9 mouse cellular contexts compared by ENCODE assay signal in the genomic region with DNA sequence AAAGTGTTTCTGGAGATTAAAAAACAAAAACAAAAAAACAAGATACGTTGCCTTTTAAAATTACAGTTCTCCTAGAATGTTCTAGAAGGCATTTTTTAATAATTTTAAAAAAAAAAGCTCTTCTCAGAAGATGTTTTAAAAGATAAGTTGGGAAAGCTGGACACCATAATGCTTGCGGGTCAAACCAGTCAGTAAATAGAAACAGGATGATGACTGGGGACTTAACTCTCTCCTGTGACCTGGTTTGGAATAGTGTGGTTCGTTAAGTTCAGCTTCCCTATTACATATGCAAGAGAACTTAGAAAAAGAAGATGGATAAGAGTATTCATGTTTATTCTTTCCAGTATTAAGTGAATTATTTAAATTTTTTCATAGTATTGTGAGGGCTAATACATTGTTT. TPM values are rescaled to one million over a fixed set of nuclear protein-coding genes. Genes with fewer than 3 reads are reported as not detected.
DNase-seq lines count a peak whose midpoint lies in the region; ATAC-seq and TF ChIP-seq lines count a peak whose summit lies in the region.
"Had no signal": no experiment of that assay in that cellular context is flagged by ENCODE, and none has a peak within 500 bp of the region (broad histone marks: within the 10 kb centered on the region; RNA-seq: fewer than 3 reads in every experiment).

No protein-coding gene starts in this region.

- peak overlapping the region; percentile 97 for H3K27ac ChIP-seq in heart, embryonic 13.5 days (replicated peaks)
- H3K27ac ChIP-seq in CH12.LX (ENCODE audit: insufficient read depth, low read depth) = no peak overlapping the region; the same call in 1 of the 2 replicates
- no peak overlapping the region for H3K27ac ChIP-seq in forebrain, embryonic 12.5 days
- peak overlapping the region; percentile 66 for H3K27ac ChIP-seq in liver, embryonic 14.5 days

- in situ Hi-C loops in CH12.LX (cut with MboI; ENCODE audit: low pct_ligation_motif_present, low pct_unique_long_range_greater_than_20kb, low sequenced_read_pairs) = no loop called here

- ATAC-seq in heart, embryonic 13.5 days (ENCODE audit: extremely low read depth, insufficient number of reproducible peaks, low FRiP score, low TSS enrichment) = no peak
- ATAC-seq in forebrain, embryonic 12.5 days (ENCODE audit: low FRiP score) = no peak
- no peak for ATAC-seq in liver, embryonic 14.5 days (ENCODE audit: insufficient read depth)
- ATAC-seq in granulocyte monocyte progenitor cell, adult 5-6 weeks (replicated peaks; ENCODE audit: poor library complexity, severe bottlenecking) = no peak
- ATAC-seq: inflammation-experienced regulatory T-cells, adult 6 months had no signal

- H3K9ac ChIP-seq in heart, embryonic 13.5 days = peak overlapping the region; percentile 95
- H3K9ac ChIP-seq in CH12.LX (ENCODE audit: insufficient read depth, low read depth) = peak overlapping the region; percentile 79
- H3K9ac ChIP-seq in forebrain, embryonic 12.5 days = no peak overlapping the region
- peak overlapping the region; percentile 86 for H3K9ac ChIP-seq in liver, embryonic 14.5 days (replicated peaks)

- H3K4me1 ChIP-seq in heart, embryonic 13.5 days = peaks cover 32% of the 10 kb centered on the region
- peaks cover 18 to 34% of the 10 kb centered on the region in 2 experiments for H3K4me1 ChIP-seq in CH12.LX (ENCODE audit: control insufficient read depth in 1 of 2, insufficient read depth in 2 of 2)
- H3K4me1 ChIP-seq in forebrain, embryonic 12.5 days = peaks cover 30% of the 10 kb centered on the region
- H3K4me1 ChIP-seq in liver, embryonic 14.5 days (replicated peaks; ENCODE audit: control insufficient read depth in 2 of 2, insufficient read depth in 2 of 2, low read length in 1 of 2) = peaks cover 25% of the 10 kb centered on the region in 2 experiments

- TF ChIP-seq CTCF in CH12.LX (conservative IDR thresholded peaks at IDR 0.05 in 1 of 2, IDR thresholded peaks at IDR 0.05 in 1 of 2; ENCODE audit: low read depth in 2 of 2, low read length in 2 of 2) = no peak
- no peak for TF ChIP-seq CTCF in liver, embryonic 14.5 days (IDR thresholded peaks at IDR 0.05; ENCODE audit: low read depth)

- H3K4me3 ChIP-seq in heart, embryonic 13.5 days = peak overlapping the region; percentile 95
- H3K4me3 ChIP-seq in CH12.LX (replicated peaks in 1 of 3; ENCODE audit: low read depth in 2 of 3, low read length in 2 of 3, poor library complexity in 1 of 3) = peak overlapping the region; percentile 84 to 89 (median 87)
- peak overlapping the region; percentile 74 for H3K4me3 ChIP-seq in forebrain, embryonic 12.5 days (replicated peaks)
- H3K4me3 ChIP-seq in liver, embryonic 14.5 days (ENCODE audit: insufficient read depth in 1 of 2, low read depth in 2 of 2, low read length in 2 of 2) = peak overlapping the region; percentile 76 to 98

- 3% methylated on average over 3 of the region's 3 CpGs for WGBS in heart, embryonic 13.5 days
- WGBS in forebrain, embryonic 12.5 days = 3% methylated on average over 3 of the region's 3 CpGs
- WGBS in liver, embryonic 14.5 days (ENCODE audit: insufficient replicate concordance) = under 1% methylated on average over 3 of the region's 3 CpGs

- no peaks in the 10 kb centered on the region for H3K27me3 ChIP-seq in heart, embryonic 13.5 days (replicated peaks)
- H3K27me3 ChIP-seq in CH12.LX (replicated peaks) = no peaks in the 10 kb centered on the region
- H3K27me3 ChIP-seq in forebrain, embryonic 12.5 days = no peaks in the 10 kb centered on the region
- no peaks in the 10 kb centered on the region for H3K27me3 ChIP-seq in liver, embryonic 14.5 days (ENCODE audit: control insufficient read depth, insufficient read depth, low read length)

- no peak for TF ChIP-seq EP300 in CH12.LX (IDR thresholded peaks at IDR 0.05; ENCODE audit: low read length)
- TF ChIP-seq EP300 in liver, embryonic 14.5 days (IDR thresholded peaks at IDR 0.05; ENCODE audit: low read depth) = no peak

- no peak for DNase-seq in heart, postnatal 4 days
- no peak for DNase-seq in CH12.LX (ENCODE audit: extremely low read depth)
- DNase-seq in liver, embryonic 14.5 days (ENCODE audit: low read depth in 3 of 3, low spot score in 3 of 3) = no peak
- no peak for DNase-seq in natural killer cell, adult 2 months (ENCODE audit: low spot score in 2 of 2)
- DNase-seq in right cerebral cortex, postnatal 25 days = no peak

- no peaks in the 10 kb centered on the region for H3K36me3 ChIP-seq in heart, embryonic 13.5 days
- H3K36me3 ChIP-seq in CH12.LX (replicated peaks in 1 of 2; ENCODE audit: control insufficient read depth in 1 of 2, insufficient read depth in 1 of 2, low read length in 1 of 2) = peaks cover 0 to 8% of the 10 kb centered on the region in 2 experiments
- H3K36me3 ChIP-seq in forebrain, embryonic 12.5 days (replicated peaks) = no peaks in the 10 kb centered on the region
- no peaks in the 10 kb centered on the region for H3K36me3 ChIP-seq in liver, embryonic 14.5 days (replicated peaks; ENCODE audit: control insufficient read depth, insufficient read depth, low read depth)

- dilution Hi-C loops in CH12.LX (cut with MboI; ENCODE audit: extremely low pct_ligation_motif_present, extremely low pct_unique_long_range_greater_than_20kb, low sequenced_read_pairs) = no loop called here

- H3K4me2 ChIP-seq in heart, embryonic 13.5 days = peak overlapping the region; percentile 76
- H3K4me2 ChIP-seq in CH12.LX (ENCODE audit: insufficient read depth, low read depth, poor library complexity, severe bottlenecking) = no peak overlapping the region
- H3K4me2 ChIP-seq in forebrain, embryonic 12.5 days = peak overlapping the region; percentile 68
- H3K4me2 ChIP-seq in liver, embryonic 14.5 days (ENCODE audit: low read depth) = peak overlapping the region; percentile 70

- peaks cover 78% of the 10 kb centered on the region for H3K79me2 ChIP-seq in CH12.LX (replicated peaks; ENCODE audit: control insufficient read depth, extremely low read depth, insufficient read depth, poor library complexity, severe bottlenecking)

- no peaks in the 10 kb centered on the region for H3K9me3 ChIP-seq in heart, embryonic 13.5 days
- no peaks in the 10 kb centered on the region for H3K9me3 ChIP-seq in CH12.LX (replicated peaks; ENCODE audit: low read length)
- no peaks in the 10 kb centered on the region for H3K9me3 ChIP-seq in forebrain, embryonic 12.5 days
- no peaks in the 10 kb centered on the region for H3K9me3 ChIP-seq in liver, embryonic 14.5 days (ENCODE audit: control insufficient read depth, low read length)

- TF ChIP-seq POLR2A in CH12.LX (IDR thresholded peaks at IDR 0.05; ENCODE audit: low read depth, low read length) = no peak

- no peak for TF ChIP-seq RAD21 in CH12.LX (IDR thresholded peaks at IDR 0.05; ENCODE audit: low read depth, low read length)

TF ChIP-seq in CH12.LX, 34 proteins besides CTCF, POLR2A, EP300 and RAD21:
- TF ChIP-seq E2F4 (IDR thresholded peaks at IDR 0.05; ENCODE audit: insufficient replicate concordance, low read depth, low read length) (no peak), MAFK (IDR thresholded peaks at IDR 0.05; ENCODE audit: insufficient replicate concordance, low read length) (no peak), UBTF (IDR thresholded peaks at IDR 0.05; ENCODE audit: low read depth, low read length) (no peak)

RNA-seq across cellular contexts. Expression of gene Nfatc3, which starts 1.9 kb away (rescaled TPM):
- polyA plus RNA-seq in heart, embryonic 13.5 days (2015; fragmentation: Nextera tagmentation; extraction: Ambion mirVana) = 3.4 and 4.5 TPM in 2 replicates
- total RNA-seq in heart, postnatal 4 days (2021) = 10 to 100 TPM; 24.2 to 26.4 TPM
- total RNA-seq in CH12.LX (2012; rRNA removed) (25.5 and 29.0 TPM in 2 replicates), CH12.LX (2014; rRNA removed) (32.9 and 37.8 TPM in 2 replicates)
- 73.5 and 96.3 TPM in 2 replicates for polyA plus RNA-seq in CH12.LX (2012; ENCODE audit: insufficient read length, low read depth)
- 4.9 and 6.6 TPM in 2 replicates for polyA plus RNA-seq in forebrain, embryonic 12.5 days (2016; fragmentation: Nextera tagmentation; extraction: Ambion mirVana)
- 10.2 TPM in 2 replicates for polyA plus RNA-seq in liver, embryonic 14.5 days (2012; rRNA removed)
- polyA plus RNA-seq in liver, embryonic 14.5 days (2014; fragmentation: Nextera tagmentation; extraction: Ambion mirVana) = 2.6 and 2.7 TPM in 2 replicates
- 74.1 and 86.3 TPM in 2 replicates for total RNA-seq in granulocyte monocyte progenitor cell, adult 5-6 weeks (2014; fragmentation: Nextera tagmentation)
- 31.7 and 32.7 TPM in 2 replicates for total RNA-seq in granulocyte monocyte progenitor cell, adult 5-6 weeks (2017)

RNA-seq across cellular contexts. Expression of gene Ddx28, which starts 48.8 kb away (rescaled TPM):
- polyA plus RNA-seq in heart, embryonic 13.5 days (2015; fragmentation: Nextera tagmentation; extraction: Ambion mirVana) = 12.2 and 12.5 TPM in 2 replicates
- 1 to 10 TPM; 8.9 to 9.5 TPM for total RNA-seq in heart, postnatal 4 days (2021)
- total RNA-seq in CH12.LX (2012; rRNA removed) (19.8 and 23.3 TPM in 2 replicates), CH12.LX (2014; rRNA removed) (21.6 and 21.8 TPM in 2 replicates)
- polyA plus RNA-seq in CH12.LX (2012; ENCODE audit: insufficient read length, low read depth) = 15.5 and 16.3 TPM in 2 replicates
- 19.5 and 20.1 TPM in 2 replicates for polyA plus RNA-seq in forebrain, embryonic 12.5 days (2016; fragmentation: Nextera tagmentation; extraction: Ambion mirVana)
- polyA plus RNA-seq in liver, embryonic 14.5 days (2012; rRNA removed) = 6.6 and 6.8 TPM in 2 replicates
- polyA plus RNA-seq in liver, embryonic 14.5 days (2014; fragmentation: Nextera tagmentation; extraction: Ambion mirVana) = 9.1 and 9.4 TPM in 2 replicates
- 5.6 and 11.6 TPM in 2 replicates for total RNA-seq in granulocyte monocyte progenitor cell, adult 5-6 weeks (2014; fragmentation: Nextera tagmentation)
- total RNA-seq in granulocyte monocyte progenitor cell, adult 5-6 weeks (2017) = 15.1 and 20.2 TPM in 2 replicates

RNA-seq across cellular contexts. Expression of gene Dpep2nb, which starts 54.7 kb away (rescaled TPM):
- polyA plus RNA-seq in heart, embryonic 13.5 days (2015; fragmentation: Nextera tagmentation; extraction: Ambion mirVana) = 0.22 and 0.35 TPM in 2 replicates
- not detected for total RNA-seq in heart, postnatal 4 days (2021)
- not detected in 2 replicates for total RNA-seq in CH12.LX (2012; rRNA removed)
- not detected in 2 replicates for total RNA-seq in CH12.LX (2014; rRNA removed)
- polyA plus RNA-seq in CH12.LX (2012; ENCODE audit: insufficient read length, low read depth) = not detected in 2 replicates
- not detected in 2 replicates for polyA plus RNA-seq in forebrain, embryonic 12.5 days (2016; fragmentation: Nextera tagmentation; extraction: Ambion mirVana)
- polyA plus RNA-seq in liver, embryonic 14.5 days (2012; rRNA removed) = not detected in 2 replicates
- not detected in 2 replicates for polyA plus RNA-seq in liver, embryonic 14.5 days (2014; fragmentation: Nextera tagmentation; extraction: Ambion mirVana)
- total RNA-seq in granulocyte monocyte progenitor cell, adult 5-6 weeks (2014; fragmentation: Nextera tagmentation) = not detected in 2 replicates
- total RNA-seq in granulocyte monocyte progenitor cell, adult 5-6 weeks (2017) = 0.39 TPM in 1 of 2 replicates, not detected in the other
- polyA plus RNA-seq: inflammation-experienced regulatory T-cells, adult 6 months had no signal

Comparison
In these comparisons a context has a peak if more than half of its experiments do, and no peak if none do; other contexts are left out.
1. H3K27ac ChIP-seq: peak in heart, embryonic 13.5 days (single experiment) and liver, embryonic 14.5 days (single experiment); none in CH12.LX (single experiment) and forebrain, embryonic 12.5 days (single experiment).
2. Peak in every context shown above with its lines, with median percentiles within 50 percentile points of each other: H3K4me3 ChIP-seq.